Mouse (Mus musculus): ENCODE measurements at regions not wholly inside any gene's neighbourhood (a gene's known extent, or its start where the extent isn't known, plus 50 kb on each side); places are given as distances from the start of the nearest gene placed in this dataset.

- DNase-seq, result no peak
These were observed 228.0 kb downstream of the Wdr11 start for GRCm38 (mm10) chr7:129819651-129820050.

DNA sequence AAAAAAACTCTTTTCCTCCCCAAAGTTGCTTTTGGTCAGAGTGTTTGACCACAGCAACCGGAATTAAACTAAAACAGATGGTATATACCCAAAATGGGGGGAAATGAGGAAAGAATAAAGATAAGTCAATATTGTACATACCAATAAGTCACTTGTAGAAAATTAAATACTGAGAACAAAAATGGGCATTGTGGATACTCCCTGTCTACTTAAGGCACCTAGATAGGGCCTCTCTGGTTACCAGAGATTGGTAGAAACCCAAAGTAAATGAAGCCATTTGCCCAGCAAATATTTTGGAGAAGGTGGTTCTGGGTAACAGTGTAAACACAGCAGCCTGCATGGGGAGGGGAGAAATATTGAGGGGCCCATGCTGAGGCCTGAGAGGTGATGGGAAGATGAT lies 237.3 kb downstream of the Wdr11 start:
- DNase-seq, result no peak

DNA sequence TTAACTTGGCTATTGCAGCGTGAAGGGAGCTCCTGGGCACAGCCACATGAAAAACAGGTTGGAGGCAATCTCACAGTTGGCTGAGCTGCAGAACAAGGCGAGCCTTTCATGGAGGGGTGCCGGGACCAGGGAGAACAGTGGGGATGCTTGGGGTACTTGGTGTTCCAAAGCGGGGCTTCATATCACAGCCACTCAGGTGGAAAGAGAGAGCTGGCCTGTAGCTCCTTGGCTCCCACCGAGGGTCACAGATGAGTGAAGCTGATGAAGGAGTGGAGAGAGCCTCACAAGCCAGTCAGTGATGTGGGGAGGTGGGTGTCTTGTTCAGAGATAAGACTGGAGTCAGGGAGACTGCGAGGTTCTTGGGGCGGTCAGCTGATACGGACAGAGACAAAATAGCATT lies 241.2 kb downstream of the Wdr11 start:
- no peak for DNase-seq

- no peak for DNase-seq
These were observed 250.8 kb downstream of the Wdr11 start for GRCm38 (mm10) chr7:129842303-129843122.

- no peak for DNase-seq
These were observed 255.5 kb downstream of the Wdr11 start for GRCm38 (mm10) chr7:129847136-129847535.

DNA sequence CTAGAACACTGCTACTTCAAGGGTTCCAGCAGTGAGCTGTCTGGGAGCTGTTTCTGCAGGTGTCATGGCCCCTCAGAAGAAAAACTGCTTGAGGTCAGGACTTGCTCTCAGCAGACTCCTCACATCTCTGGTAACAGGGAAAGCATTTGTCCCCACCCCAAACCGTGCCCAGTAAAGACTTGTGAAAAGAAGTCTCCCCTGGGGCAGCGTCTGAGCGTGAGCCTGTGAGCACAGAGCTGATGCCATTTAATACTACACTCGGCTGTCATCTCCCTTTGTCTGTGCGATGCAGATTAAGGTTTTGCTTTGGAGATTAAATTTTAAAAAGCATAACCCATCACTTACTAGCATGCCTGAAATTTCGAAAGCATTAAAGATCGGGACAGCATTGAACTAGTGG lies 261.9 kb downstream of the Wdr11 start:
- DNase-seq, result no peak

DNA sequence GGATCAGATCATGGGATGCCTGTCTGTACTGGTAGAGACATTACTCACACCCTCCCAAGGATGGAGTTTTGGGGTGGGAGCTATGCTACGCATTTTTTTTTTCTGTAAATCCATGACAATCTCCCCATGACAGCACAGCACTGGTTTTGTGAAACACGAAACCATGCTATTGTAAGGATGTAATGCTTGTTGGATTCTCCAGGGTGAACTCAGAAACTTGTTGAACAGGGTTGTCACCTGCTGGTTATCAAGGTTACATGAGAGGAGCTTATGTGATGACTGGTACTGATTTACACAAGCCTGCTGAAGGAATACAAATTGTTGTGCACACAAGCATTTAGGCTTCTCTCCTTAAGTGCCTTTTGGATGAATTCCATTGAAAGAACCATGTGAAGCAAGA lies 263.3 kb downstream of the Wdr11 start:
- no peak for DNase-seq

- DNase-seq, result no peak
These were observed 271.3 kb downstream of the Wdr11 start for GRCm38 (mm10) chr7:129862966-129863365.

GRCm38 (mm10) chr7:129865536-129865935 lies 273.9 kb downstream of the Wdr11 start:
- no peak for DNase-seq

GRCm38 (mm10) chr7:129872208-129872790 lies 280.6 kb downstream of the Wdr11 start:
- DNase-seq, result no peak

DNA sequence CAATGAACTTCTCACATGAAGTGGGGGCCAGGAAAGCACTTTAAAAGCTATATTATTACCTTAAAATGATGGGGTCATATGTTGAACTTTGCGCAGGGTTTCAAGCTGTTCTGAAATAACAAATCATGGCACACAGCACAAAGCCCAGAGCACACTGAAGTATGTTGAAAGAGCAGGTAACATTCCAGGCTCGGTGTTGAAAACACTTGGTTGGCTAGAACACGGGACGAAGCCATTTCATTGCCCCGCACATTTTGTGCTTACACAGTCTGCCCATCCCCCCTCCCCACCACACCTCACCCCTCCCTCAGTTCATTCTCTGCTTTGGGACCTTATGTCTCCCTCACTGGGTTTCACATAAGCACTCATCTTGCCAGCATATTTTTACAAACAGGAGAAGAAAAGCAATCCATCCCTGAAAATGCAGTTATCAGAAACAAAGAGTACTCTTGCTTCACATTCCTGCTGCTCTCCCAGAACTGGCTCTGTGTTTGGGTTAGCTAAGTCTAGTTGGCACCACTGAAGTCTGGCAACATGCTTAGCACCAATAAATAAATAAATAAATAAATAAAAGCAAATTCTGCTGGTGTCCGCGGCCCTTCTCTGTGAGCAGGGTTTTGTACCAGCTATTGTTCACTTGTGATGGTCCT lies 284.7 kb downstream of the Wdr11 start:
- no peak for DNase-seq

DNA sequence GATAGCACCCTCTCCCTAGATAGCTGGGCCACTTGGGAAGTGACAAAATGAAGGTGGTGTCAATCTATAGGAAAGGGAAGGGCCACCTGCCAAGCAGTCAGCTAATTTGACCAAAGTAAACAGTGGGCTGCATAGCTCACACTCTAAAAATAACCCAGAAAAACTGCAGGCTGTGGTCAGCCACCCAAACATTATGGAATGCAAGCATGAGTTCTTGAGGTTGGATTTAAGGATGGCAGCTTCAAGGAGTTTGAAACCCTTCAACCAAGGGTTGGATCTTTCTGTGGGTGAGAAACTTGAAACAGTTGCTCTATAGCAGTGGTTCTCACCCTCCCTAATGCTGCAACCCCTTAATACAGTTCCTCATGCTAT lies 285.2 kb downstream of the Wdr11 start:
- DNase-seq, result no peak

DNA sequence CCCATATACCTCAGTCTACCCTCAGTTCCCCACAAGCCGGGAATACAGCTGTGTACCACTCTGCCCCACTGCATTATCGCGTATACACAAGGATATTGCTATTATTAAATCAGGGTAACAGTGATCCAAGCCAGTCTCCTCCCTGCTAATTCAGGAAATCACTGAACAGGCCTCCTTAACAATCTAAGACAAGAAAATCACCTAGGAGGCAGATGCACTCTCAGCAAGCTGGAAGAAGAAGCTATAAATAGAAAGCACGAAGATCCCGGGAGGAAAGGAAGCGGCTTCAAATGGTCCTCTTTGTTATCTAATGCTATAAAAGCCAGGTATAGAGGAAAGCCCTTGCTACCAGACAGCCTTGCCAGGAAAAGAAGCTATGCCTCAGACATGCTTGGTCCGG lies 304.6 kb downstream of the Wdr11 start:
- no peak for DNase-seq

DNA sequence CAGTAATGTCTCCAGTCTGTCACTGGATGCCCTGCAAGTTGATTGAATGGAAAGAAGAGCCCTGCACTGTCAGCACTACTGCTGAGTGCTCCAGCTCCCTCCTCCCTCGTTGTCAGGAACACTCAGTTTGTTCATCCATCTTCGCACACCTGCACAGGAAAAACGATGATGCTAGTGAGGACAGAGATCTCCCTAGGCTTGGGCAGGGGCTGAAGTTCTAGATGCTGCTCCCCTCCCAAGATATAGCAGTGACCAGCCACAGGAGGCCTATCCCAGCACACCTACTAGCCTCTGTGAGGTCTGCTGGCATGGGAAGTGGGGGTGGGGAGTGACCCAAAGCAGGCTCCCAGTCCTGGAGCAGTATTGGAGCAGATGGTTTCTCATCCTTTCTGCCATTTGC lies 305.8 kb downstream of the Wdr11 start:
- no peak for DNase-seq

DNA sequence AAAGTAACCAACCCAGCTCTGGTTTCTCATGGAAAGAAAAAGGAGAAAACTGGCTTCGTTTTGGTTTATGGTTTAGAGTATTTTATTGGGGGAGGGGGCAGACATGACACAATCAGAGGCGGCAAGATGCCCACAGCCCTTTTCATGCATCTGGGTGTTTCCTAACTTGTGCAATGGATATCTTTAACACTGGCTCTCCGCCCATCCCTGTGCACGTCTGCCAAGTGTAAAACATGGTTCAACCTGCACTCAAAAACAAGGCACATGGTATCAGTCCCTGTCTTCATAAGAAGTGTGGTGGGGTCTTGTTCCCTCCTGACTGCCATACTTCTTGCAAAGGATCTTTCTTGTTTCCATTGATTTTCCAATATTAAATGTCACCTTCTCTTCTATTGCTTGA lies 310.6 kb downstream of the Wdr11 start:
- DNase-seq, result no peak

DNA sequence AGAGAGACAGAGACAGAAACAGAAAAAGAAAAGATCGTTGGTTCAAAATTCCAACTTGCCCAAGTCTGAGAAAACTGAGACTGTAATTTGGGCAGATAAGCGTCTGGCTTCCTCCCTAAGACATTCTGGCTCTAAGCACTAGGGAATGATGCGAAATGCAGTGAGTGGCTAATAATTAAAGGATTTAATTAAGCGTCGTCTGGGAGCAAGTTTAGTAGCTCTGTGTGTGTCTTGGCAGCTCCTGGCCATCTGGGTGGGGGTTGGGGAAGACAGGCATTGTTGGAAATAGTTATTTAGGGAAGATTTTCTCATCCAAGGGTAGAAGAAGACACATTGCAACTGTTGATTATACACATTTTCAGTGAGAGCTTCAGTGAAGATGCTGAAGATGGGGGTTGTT lies 311.5 kb downstream of the Wdr11 start:
- no peak for DNase-seq

DNA sequence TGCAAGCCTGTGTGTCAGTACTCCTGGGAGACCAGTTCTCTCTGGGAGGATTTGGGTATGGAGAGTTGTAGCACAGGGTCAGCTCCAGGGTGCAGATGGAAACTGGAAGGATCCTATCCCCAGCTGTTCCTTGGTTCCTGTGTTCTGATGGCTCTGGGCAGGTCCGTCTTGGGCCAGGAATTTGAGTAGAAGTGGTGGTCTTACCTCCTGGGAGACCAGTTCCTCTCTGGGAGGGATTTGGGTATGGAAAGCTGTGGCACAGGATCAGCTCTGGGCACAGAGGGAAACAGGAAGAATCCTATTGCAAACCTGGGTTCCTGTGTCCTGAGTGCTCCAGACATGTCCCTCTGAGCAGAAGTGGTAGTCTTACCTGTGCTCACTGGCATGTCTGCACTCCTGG lies 314.5 kb downstream of the Wdr11 start:
- no peak for DNase-seq

GRCm38 (mm10) chr7:129908826-129909225 lies 317.2 kb downstream of the Wdr11 start:
- DNase-seq, result no peak

- DNase-seq, result no peak
These were observed 318.1 kb downstream of the Wdr11 start for GRCm38 (mm10) chr7:129909730-129910129.

DNA sequence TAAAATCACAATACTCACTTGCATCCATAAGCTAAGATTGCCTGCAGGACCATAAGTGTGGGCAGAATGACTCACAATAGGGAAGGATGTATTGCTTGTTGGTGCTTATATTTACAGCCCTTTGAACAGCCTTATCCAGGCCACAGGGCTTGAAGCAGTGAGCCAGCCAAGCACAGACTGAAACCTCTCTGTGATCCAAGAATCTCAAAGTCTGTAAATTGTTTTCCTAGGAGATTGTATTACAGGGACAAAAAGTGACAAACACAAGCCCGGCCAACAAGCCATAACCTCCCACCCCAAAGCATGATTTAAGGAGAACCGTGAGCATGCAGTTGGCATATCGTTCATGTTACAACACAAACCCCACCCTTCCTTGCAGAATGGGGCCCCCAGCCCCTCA lies 319.2 kb downstream of the Wdr11 start:
- no peak for DNase-seq

DNA sequence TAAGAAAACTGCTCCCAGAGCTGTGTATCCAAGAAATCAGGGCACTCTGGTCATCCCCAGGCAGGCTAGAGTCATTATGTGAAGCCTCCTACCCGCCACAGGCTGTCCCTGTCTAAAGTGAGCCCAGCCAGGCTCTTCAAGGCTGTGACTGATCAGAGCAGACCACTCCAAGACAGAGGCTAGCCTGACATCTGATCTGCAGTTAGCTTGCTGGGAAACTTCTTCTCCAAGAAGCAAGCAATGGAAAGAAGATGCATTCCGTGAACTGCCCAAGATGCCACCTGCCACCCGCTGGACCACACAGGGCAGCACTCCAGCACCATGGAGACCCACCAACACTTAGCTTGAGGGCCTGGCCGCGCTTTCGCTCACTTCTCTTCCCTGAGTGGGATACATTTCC lies 323.2 kb downstream of the Wdr11 start:
- DNase-seq, result no peak

GRCm38 (mm10) chr7:129918240-129919200 lies 326.9 kb downstream of the Wdr11 start:
- DNase-seq, result no peak

- no peak for DNase-seq
These were observed 330.6 kb downstream of the Wdr11 start for GRCm38 (mm10) chr7:129922291-129922690.
